Mouse (Mus musculus): ENCODE results near the gene Lrba.

Gene Lrba

GRCm38 (mm10) chr3:86761095-86762035 lies 536.9 kb downstream of the Lrba start:
- DNase-seq: peak; percentile 91 to 92

GRCm38 (mm10) chr3:86762036-86762415 lies 537.5 kb downstream of the Lrba start:
- no peak for DNase-seq

GRCm38 (mm10) chr3:86762456-86762855 lies 538.0 kb downstream of the Lrba start:
- no peak for DNase-seq

- no peak for DNase-seq
Measured at GRCm38 (mm10) chr3:86768553-86768952, 544.1 kb downstream of the Lrba start.

GRCm38 (mm10) chr3:86768969-86769368 lies 544.5 kb downstream of the Lrba start:
- DNase-seq: no peak

GRCm38 (mm10) chr3:86774566-86775443 lies 550.3 kb downstream of the Lrba start:
- no peak for DNase-seq

- peak in 1 of 2 experiments; percentile 26 for DNase-seq
Measured at GRCm38 (mm10) chr3:86775444-86775828, 551.0 kb downstream of the Lrba start.

- peak; percentile 63 to 65 for DNase-seq
Measured at GRCm38 (mm10) chr3:86779704-86780103, 555.2 kb downstream of the Lrba start.

- DNase-seq: no peak
Measured at GRCm38 (mm10) chr3:86784051-86784450, 559.6 kb downstream of the Lrba start.

GRCm38 (mm10) chr3:86784930-86785329 lies 560.5 kb downstream of the Lrba start:
- DNase-seq: peak in 1 of 2 experiments; percentile 30

GRCm38 (mm10) chr3:86786280-86786679 lies 561.8 kb downstream of the Lrba start:
- DNase-seq: peak; percentile 71 to 77

GRCm38 (mm10) chr3:86786845-86787351 lies 562.4 kb downstream of the Lrba start:
- DNase-seq: peak; percentile 90 to 95

- no peak for DNase-seq
Measured at GRCm38 (mm10) chr3:86787423-86788123, 563.1 kb downstream of the Lrba start.

GRCm38 (mm10) chr3:86788711-86789110 lies 564.2 kb downstream of the Lrba start:
- DNase-seq: peak; percentile 88 to 92

- peak; percentile 78 to 83 for DNase-seq
Measured at GRCm38 (mm10) chr3:86789752-86790151, 565.3 kb downstream of the Lrba start.

GRCm38 (mm10) chr3:86793264-86793663 lies 568.8 kb downstream of the Lrba start:
- DNase-seq: peak in 1 of 2 experiments; percentile 53

GRCm38 (mm10) chr3:86793720-86794191 lies 569.3 kb downstream of the Lrba start:
- peak in 1 of 2 experiments; percentile 64 for DNase-seq

- DNase-seq: no peak
Measured at GRCm38 (mm10) chr3:86796716-86797115, 572.2 kb downstream of the Lrba start.

- no peak for DNase-seq
Measured at GRCm38 (mm10) chr3:86797871-86798460, 573.5 kb downstream of the Lrba start.

- DNase-seq: no peak
Measured at GRCm38 (mm10) chr3:86799041-86799440, 574.6 kb downstream of the Lrba start.

- DNase-seq: no peak
Measured at GRCm38 (mm10) chr3:86800841-86801240, 576.4 kb downstream of the Lrba start.

- DNase-seq: no peak
Measured at GRCm38 (mm10) chr3:86802825-86803224, 578.3 kb downstream of the Lrba start.
